Mouse (Mus musculus): ENCODE data around the gene Gp9. TPM values are rescaled to one million over a fixed set of nuclear protein-coding genes. Genes with fewer than 3 reads are reported as not detected.
"Not testable (repeated sequence)": the region's sequence is repeated elsewhere in the genome, so short reads cannot be mapped to it uniquely, and the experiment has no call there.

Gene Gp9
- total RNA-seq, 2 experiments from 2014 or later = 0.54 to 1.4 TPM

- intact Hi-C loops (cut with DNase I) = no loop called here
- DNase-seq (ENCODE audit: extremely low spot score in 1 of 2, low spot score in 2 of 2) = no peak
- no peak for TF ChIP-seq CTCF (IDR thresholded peaks at IDR 0.05)
- Histone ChIP-seq H3K4me3 (no peak overlapping the region), H3K27ac (no peak overlapping the region)
These were observed 22.7 kb upstream of the Gp9 start for GRCm38 (mm10) chr6:87755196-87755595.

GRCm38 (mm10) chr6:87756896-87757295, 21.0 kb upstream of the Gp9 start:
- no peak for TF ChIP-seq CTCF (IDR thresholded peaks at IDR 0.05)
- Histone ChIP-seq H3K27ac (no peak overlapping the region), H3K4me3 (no peak overlapping the region)
- DNase-seq (ENCODE audit: extremely low spot score in 1 of 2, low spot score in 2 of 2) = no peak
- intact Hi-C loops (cut with DNase I) = no loop called here

GRCm38 (mm10) chr6:87759404-87759803, 18.5 kb upstream of the Gp9 start:
- TF ChIP-seq CTCF (IDR thresholded peaks at IDR 0.05) = no peak
- Histone ChIP-seq H3K4me3 (no peak overlapping the region), H3K27ac (no peak overlapping the region)
- no peak for DNase-seq (ENCODE audit: extremely low spot score in 1 of 2, low spot score in 2 of 2)
- intact Hi-C loops (cut with DNase I) = no loop called here

- H3K27ac ChIP-seq = no peak overlapping the region
- no peak for TF ChIP-seq CTCF (IDR thresholded peaks at IDR 0.05)
- no peak overlapping the region for H3K4me3 ChIP-seq
- intact Hi-C loops (cut with DNase I) = no loop called here
- DNase-seq (ENCODE audit: extremely low spot score in 1 of 2, low spot score in 2 of 2) = no peak
These were observed 18.0 kb upstream of the Gp9 start for GRCm38 (mm10) chr6:87759850-87760249.

GRCm38 (mm10) chr6:87762161-87762560, 15.7 kb upstream of the Gp9 start:
- Histone ChIP-seq H3K4me3 (no peak overlapping the region), H3K27ac (no peak overlapping the region)
- DNase-seq (ENCODE audit: extremely low spot score in 1 of 2, low spot score in 2 of 2) = no peak
- no peak for TF ChIP-seq CTCF (IDR thresholded peaks at IDR 0.05)
- intact Hi-C loops (cut with DNase I) = no loop called here

GRCm38 (mm10) chr6:87763376-87764280, 14.2 kb upstream of the Gp9 start:
- intact Hi-C loops (cut with DNase I) = no loop called here
- H3K27ac ChIP-seq = no peak overlapping the region
- peak; percentile 84 for TF ChIP-seq CTCF (IDR thresholded peaks at IDR 0.05)
- H3K4me3 ChIP-seq = no peak overlapping the region
- no peak for DNase-seq (ENCODE audit: extremely low spot score in 1 of 2, low spot score in 2 of 2)

- H3K4me3 ChIP-seq; H3K27ac ChIP-seq; DNase-seq (ENCODE audit: extremely low spot score in 1 of 2, low spot score in 2 of 2); intact Hi-C loops (cut with DNase I): not testable (repeated sequence)
These were observed 13.6 kb upstream of the Gp9 start for GRCm38 (mm10) chr6:87764296-87764695.

- peak; percentile 38 for TF ChIP-seq CTCF (IDR thresholded peaks at IDR 0.05)
- H3K27ac ChIP-seq = no peak overlapping the region
- intact Hi-C loops (cut with DNase I) = no loop called here
- no peak for DNase-seq (ENCODE audit: extremely low spot score in 1 of 2, low spot score in 2 of 2)
- H3K4me3 ChIP-seq = no peak overlapping the region
These were observed 7.2 kb upstream of the Gp9 start for GRCm38 (mm10) chr6:87770626-87771025.

GRCm38 (mm10) chr6:87774466-87774865, 3.4 kb upstream of the Gp9 start:
- no peak for DNase-seq (ENCODE audit: extremely low spot score in 1 of 2, low spot score in 2 of 2)
- intact Hi-C loops (cut with DNase I) = no loop called here
- H3K4me3 ChIP-seq = no peak overlapping the region
- no peak for TF ChIP-seq CTCF (IDR thresholded peaks at IDR 0.05)
- no peak overlapping the region for H3K27ac ChIP-seq

GRCm38 (mm10) chr6:87774909-87775308, 3.0 kb upstream of the Gp9 start:
- no peak overlapping the region for H3K27ac ChIP-seq
- intact Hi-C loops (cut with DNase I) = no loop called here
- H3K4me3 ChIP-seq = no peak overlapping the region
- DNase-seq (ENCODE audit: extremely low spot score in 1 of 2, low spot score in 2 of 2) = no peak
- no peak for TF ChIP-seq CTCF (IDR thresholded peaks at IDR 0.05)

- Histone ChIP-seq H3K4me3 (no peak overlapping the region), H3K27ac (no peak overlapping the region)
- intact Hi-C loops (cut with DNase I) = no loop called here
- no peak for TF ChIP-seq CTCF (IDR thresholded peaks at IDR 0.05)
- no peak for DNase-seq (ENCODE audit: extremely low spot score in 1 of 2, low spot score in 2 of 2)
These were observed 2.2 kb upstream of the Gp9 start for GRCm38 (mm10) chr6:87775588-87776245.

- H3K4me3 ChIP-seq = no peak overlapping the region
- H3K27ac ChIP-seq = no peak overlapping the region
- no peak for TF ChIP-seq CTCF (IDR thresholded peaks at IDR 0.05)
- intact Hi-C loops (cut with DNase I) = no loop called here
- DNase-seq (ENCODE audit: extremely low spot score in 1 of 2, low spot score in 2 of 2) = no peak
These were observed 1.2 kb upstream of the Gp9 start for GRCm38 (mm10) chr6:87776663-87777062.

Data from left cerebral cortex, adult 2 months (tissue).